8 mouse cellular contexts compared by ENCODE assay signal in genomic region chr6:49269200-49269599, GRCm38 (mm10). TPM values are rescaled to one million over a fixed set of nuclear protein-coding genes. Genes with fewer than 3 reads are reported as not detected.
DNase-seq lines count a peak whose midpoint lies in the region; ATAC-seq and TF ChIP-seq lines count a peak whose summit lies in the region.

No protein-coding gene starts in this region.

- WGBS in neural tube, embryonic 15.5 days, result 27% methylated on average over 5 of the region's 5 CpGs
- WGBS in intestine, embryonic 14.5 days, result 26% methylated on average over 5 of the region's 5 CpGs
- 18% methylated on average over 5 of the region's 5 CpGs for whole genome bisulfite sequencing in midbrain, postnatal 0 days

- no peaks in the 10 kb centered on the region for H3K36me3 ChIP-seq in neural tube, embryonic 15.5 days
- H3K36me3 ChIP-seq in intestine, embryonic 14.5 days (ENCODE audit: control insufficient read depth, insufficient read depth, low read length), result no peaks in the 10 kb centered on the region
- H3K36me3 ChIP-seq in midbrain, postnatal 0 days (ENCODE audit: insufficient read depth, low read length), result no peaks in the 10 kb centered on the region

- ATAC-seq in neural tube, embryonic 15.5 days (ENCODE audit: low FRiP score), result no peak
- ATAC-seq in intestine, embryonic 14.5 days (replicated peaks; ENCODE audit: low FRiP score, low TSS enrichment, low read depth), result no peak; the same call in 1 of the 2 replicates
- no peak for ATAC-seq in midbrain, postnatal 0 days (ENCODE audit: low FRiP score)

- no peak overlapping the region for H3K9ac ChIP-seq in neural tube, embryonic 15.5 days (replicated peaks)
- H3K9ac ChIP-seq in intestine, embryonic 14.5 days (ENCODE audit: low read length), result no peak overlapping the region
- no peak overlapping the region for H3K9ac ChIP-seq in midbrain, postnatal 0 days (replicated peaks; ENCODE audit: low read length, poor library complexity, severe bottlenecking)

- no peaks in the 10 kb centered on the region for H3K9me3 ChIP-seq in neural tube, embryonic 15.5 days (replicated peaks)
- H3K9me3 ChIP-seq in intestine, embryonic 14.5 days (ENCODE audit: control insufficient read depth, low read length), result no peaks in the 10 kb centered on the region
- H3K9me3 ChIP-seq in midbrain, postnatal 0 days (ENCODE audit: low read length), result no peaks in the 10 kb centered on the region

- TF ChIP-seq CTCF in midbrain, postnatal 0 days (IDR thresholded peaks at IDR 0.05), result peak; percentile 80

- no peak overlapping the region for H3K4me3 ChIP-seq in neural tube, embryonic 15.5 days (replicated peaks)
- no peak overlapping the region for H3K4me3 ChIP-seq in intestine, embryonic 14.5 days (ENCODE audit: low read depth, low read length)
- H3K4me3 ChIP-seq in midbrain, postnatal 0 days (ENCODE audit: low read depth, low read length), result no peak overlapping the region

- no peaks in the 10 kb centered on the region for H3K27me3 ChIP-seq in neural tube, embryonic 15.5 days (replicated peaks)
- no peaks in the 10 kb centered on the region for H3K27me3 ChIP-seq in intestine, embryonic 14.5 days (replicated peaks; ENCODE audit: control insufficient read depth, insufficient read depth, low read length)
- no peaks in the 10 kb centered on the region for H3K27me3 ChIP-seq in midbrain, postnatal 0 days (ENCODE audit: insufficient read depth, low read length)

- H3K4me1 ChIP-seq in neural tube, embryonic 15.5 days, result no peaks in the 10 kb centered on the region
- H3K4me1 ChIP-seq in intestine, embryonic 14.5 days (replicated peaks; ENCODE audit: control insufficient read depth, insufficient read depth, low read length), result no peaks in the 10 kb centered on the region
- no peaks in the 10 kb centered on the region for H3K4me1 ChIP-seq in midbrain, postnatal 0 days (ENCODE audit: insufficient read depth, low read length)

- no peak overlapping the region for H3K27ac ChIP-seq in neural tube, embryonic 15.5 days (replicated peaks)
- H3K27ac ChIP-seq in intestine, embryonic 14.5 days (ENCODE audit: low read depth), result no peak overlapping the region
- no peak overlapping the region for H3K27ac ChIP-seq in midbrain, postnatal 0 days (ENCODE audit: low read depth, low read length)

- H3K4me2 ChIP-seq in neural tube, embryonic 15.5 days, result no peak overlapping the region
- H3K4me2 ChIP-seq in intestine, embryonic 14.5 days (ENCODE audit: low read length), result no peak overlapping the region
- H3K4me2 ChIP-seq in midbrain, postnatal 0 days (ENCODE audit: low read depth, low read length, poor library complexity, severe bottlenecking), result no peak overlapping the region

- peak; percentile 65 for DNase-seq in neural tube, embryonic 10.5 days (ENCODE audit: extremely low spot score, low spot score)
- peak; percentile 71 to 86 for DNase-seq in cerebellum, postnatal 25 days
- peak; percentile 71 to 77 for DNase-seq in frontal cortex, postnatal 36 days (ENCODE audit: low spot score in 2 of 2)
- DNase-seq in intestine, embryonic 14.5 days (ENCODE audit: low spot score), result peak; percentile 89
- peak; percentile 47 to 61 for DNase-seq in left cerebral cortex, postnatal 36 days (ENCODE audit: low spot score in 2 of 2)
- DNase-seq in midbrain, postnatal 0 days (ENCODE audit: low spot score), result peak; percentile 83
- DNase-seq in spleen, postnatal 4 days (ENCODE audit: low spot score in 2 of 2), result peak; percentile 70 to 90

- intact Hi-C loops in left cerebral cortex, postnatal 36 days (cut with DNase I), result no loop called here

RNA-seq across cellular contexts. Expression of gene Tra2a, which starts 5.4 kb away (rescaled TPM):
- 102 and 109 TPM in 2 replicates for polyA plus RNA-seq in neural tube, embryonic 15.5 days (2015; fragmentation: Nextera tagmentation; extraction: Ambion mirVana)
- 45.6 and 45.9 TPM in 2 replicates for polyA plus RNA-seq in intestine, embryonic 14.5 days (2014; fragmentation: Nextera tagmentation; extraction: Ambion mirVana)
- total RNA-seq in left cerebral cortex, postnatal 36 days (2021), result 10 to 100 TPM; 51.1 to 86.5 TPM
- 66.9 and 70.7 TPM in 2 replicates for total RNA-seq in midbrain, postnatal 0 days (2014; rRNA removed)
- 35.3 and 41.8 TPM in 2 replicates for polyA plus RNA-seq in midbrain, postnatal 0 days (2015; fragmentation: Nextera tagmentation; extraction: Ambion mirVana)

RNA-seq across cellular contexts. Expression of gene Ccdc126, which starts 49.9 kb away (rescaled TPM):
- polyA plus RNA-seq in neural tube, embryonic 15.5 days (2015; fragmentation: Nextera tagmentation; extraction: Ambion mirVana), result 8.0 and 8.9 TPM in 2 replicates
- 13.7 and 15.1 TPM in 2 replicates for polyA plus RNA-seq in intestine, embryonic 14.5 days (2014; fragmentation: Nextera tagmentation; extraction: Ambion mirVana)
- total RNA-seq in left cerebral cortex, postnatal 36 days (2021), result 10 to 100 TPM in 1 of 2 experiments, 1 to 10 TPM in 1; 9.3 to 10.3 TPM
- 9.1 and 11.0 TPM in 2 replicates for total RNA-seq in midbrain, postnatal 0 days (2014; rRNA removed)
- polyA plus RNA-seq in midbrain, postnatal 0 days (2015; fragmentation: Nextera tagmentation; extraction: Ambion mirVana), result 6.8 and 7.3 TPM in 2 replicates

RNA-seq across cellular contexts. Expression of gene Igf2bp3, which starts 54.4 kb away (rescaled TPM):
- polyA plus RNA-seq in neural tube, embryonic 15.5 days (2015; fragmentation: Nextera tagmentation; extraction: Ambion mirVana), result 18.8 and 29.9 TPM in 2 replicates
- polyA plus RNA-seq in intestine, embryonic 14.5 days (2014; fragmentation: Nextera tagmentation; extraction: Ambion mirVana), result 105 and 111 TPM in 2 replicates
- under 1 TPM in 1 of 2 experiments, not detected in 1; 0.07 TPM for total RNA-seq in left cerebral cortex, postnatal 36 days (2021)
- total RNA-seq in midbrain, postnatal 0 days (2014; rRNA removed), result 5.4 and 7.4 TPM in 2 replicates
- polyA plus RNA-seq in midbrain, postnatal 0 days (2015; fragmentation: Nextera tagmentation; extraction: Ambion mirVana), result 8.8 and 10.6 TPM in 2 replicates
